Mouse (Mus musculus): ENCODE measurements at regions not wholly inside any gene's neighbourhood (a gene's known extent, or its start where the extent isn't known, plus 50 kb on each side); places are given as distances from the start of the nearest gene placed in this dataset.

DNA sequence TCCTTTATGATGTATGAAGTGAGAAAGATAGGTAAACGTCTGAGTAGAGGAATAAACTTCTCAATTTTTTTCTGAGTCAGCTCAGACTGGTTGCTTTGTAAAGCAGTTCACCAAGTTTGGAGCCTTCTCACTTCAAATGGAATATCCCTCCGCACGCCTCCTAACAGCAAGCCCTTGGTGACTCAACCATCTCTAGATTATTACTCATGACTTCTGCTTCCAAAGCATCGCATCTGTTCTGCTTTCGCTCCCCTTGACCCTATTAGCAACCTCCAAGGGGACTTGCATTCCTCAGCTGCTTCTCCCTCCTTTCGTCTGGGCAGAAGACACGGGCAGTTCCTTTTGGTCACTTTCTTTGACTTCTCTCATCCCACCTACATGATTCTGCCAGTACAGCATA is 214.9 kb downstream of the Gm5426 start:
- TF ChIP-seq POLR2A (IDR thresholded peaks at IDR 0.05; ENCODE audit: low read depth, low read length) (no peak), CTCF (conservative IDR thresholded peaks at IDR 0.05 in 1 of 2, IDR thresholded peaks at IDR 0.05 in 1 of 2; ENCODE audit: low read depth in 2 of 2, low read length in 2 of 2) (no peak), POLR2AphosphoS2 (IDR thresholded peaks at IDR 0.05; ENCODE audit: low read depth, low read length) (no peak), HCFC1 (IDR thresholded peaks at IDR 0.05; ENCODE audit: low read depth, low read length) (no peak), JUND (conservative IDR thresholded peaks at IDR 0.05; ENCODE audit: low read depth, low read length) (no peak), E2F4 (IDR thresholded peaks at IDR 0.05; ENCODE audit: insufficient replicate concordance, low read depth, low read length) (no peak), ZNF384 (IDR thresholded peaks at IDR 0.05; ENCODE audit: low read depth, low read length) (no peak), TCF12 (IDR thresholded peaks at IDR 0.05; ENCODE audit: low read depth, low read length) (no peak), BHLHE40 (IDR thresholded peaks at IDR 0.05; ENCODE audit: low read depth, low read length) (no peak)

Measured in CH12.LX (cell line).